8 mouse cellular contexts compared by ENCODE assay signal in the genomic region with DNA sequence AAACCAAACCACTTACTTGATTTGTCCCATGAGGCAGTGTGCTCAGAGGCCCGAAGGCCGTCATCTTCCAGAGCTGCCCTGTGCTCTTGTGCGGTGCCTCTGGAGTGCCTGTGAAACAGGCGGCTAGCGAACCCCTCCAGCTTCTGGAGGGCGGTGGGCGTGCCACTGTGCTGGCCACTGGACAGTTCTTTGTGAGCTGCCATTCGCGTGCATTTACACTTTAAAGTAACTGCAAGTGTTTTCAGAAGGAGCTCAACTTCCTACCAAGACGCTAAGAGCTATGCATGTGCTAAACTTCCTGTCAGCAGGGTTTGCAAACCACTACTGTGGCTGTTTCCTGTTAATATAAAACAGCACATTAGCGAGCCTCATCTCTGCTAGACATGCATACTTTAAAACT. TPM values are rescaled to one million over a fixed set of nuclear protein-coding genes. Genes with fewer than 3 reads are reported as not detected.
DNase-seq lines count a peak whose midpoint lies in the region; ATAC-seq and TF ChIP-seq lines count a peak whose summit lies in the region.

No protein-coding gene starts in this region.

- DNase-seq in spleen, adult 18-20 months: peak; percentile 26 to 48
- DNase-seq in spleen, postnatal 4 days (ENCODE audit: low spot score in 2 of 2): no peak
- peak; percentile 30 for DNase-seq in forebrain, embryonic 14.5 days (ENCODE audit: low spot score)
- peak; percentile 33 for DNase-seq in hindbrain, postnatal 0 days (ENCODE audit: low spot score)
- no peak for DNase-seq in layer of hippocampus, adult 9-10 months (ENCODE audit: low spot score)
- no peak for DNase-seq in left cerebral cortex, adult 11 months (ENCODE audit: low spot score)

- ATAC-seq in forebrain, embryonic 14.5 days: 0 out of 2 replicates have a peak, but pooled peaks have one; percentile 47
- ATAC-seq in hindbrain, postnatal 0 days: no peak
- no peak for ATAC-seq in liver, embryonic 15.5 days (ENCODE audit: insufficient read depth)
- ATAC-seq in neural tube, embryonic 15.5 days (ENCODE audit: low FRiP score): no peak

- no peak overlapping the region; the same call in 1 of the 2 replicates for H3K9ac ChIP-seq in forebrain, embryonic 14.5 days (ENCODE audit: low read length)
- 0 out of 2 replicates have a peak overlapping the region, but pooled peaks have one; percentile 17 for H3K9ac ChIP-seq in hindbrain, postnatal 0 days (replicated peaks; ENCODE audit: low read length)
- H3K9ac ChIP-seq in liver, embryonic 15.5 days: no peak overlapping the region
- H3K9ac ChIP-seq in neural tube, embryonic 15.5 days (replicated peaks): no peak overlapping the region

- H3K9me3 ChIP-seq in forebrain, embryonic 14.5 days (replicated peaks; ENCODE audit: control insufficient read depth, low read length): no peaks in the 10 kb centered on the region
- no peaks in the 10 kb centered on the region for H3K9me3 ChIP-seq in hindbrain, postnatal 0 days (ENCODE audit: low read length)
- no peaks in the 10 kb centered on the region for H3K9me3 ChIP-seq in liver, embryonic 15.5 days (replicated peaks)
- no peaks in the 10 kb centered on the region for H3K9me3 ChIP-seq in neural tube, embryonic 15.5 days (replicated peaks)

- no peaks in the 10 kb centered on the region for H3K27me3 ChIP-seq in forebrain, embryonic 14.5 days (replicated peaks; ENCODE audit: control insufficient read depth, insufficient read depth, low read length)
- H3K27me3 ChIP-seq in hindbrain, postnatal 0 days (ENCODE audit: insufficient read depth, low read length): no peaks in the 10 kb centered on the region
- no peaks in the 10 kb centered on the region for H3K27me3 ChIP-seq in liver, embryonic 15.5 days
- H3K27me3 ChIP-seq in neural tube, embryonic 15.5 days (replicated peaks): no peaks in the 10 kb centered on the region

- no peaks in the 10 kb centered on the region for H3K36me3 ChIP-seq in forebrain, embryonic 14.5 days (ENCODE audit: control insufficient read depth, insufficient read depth, low read length)
- H3K36me3 ChIP-seq in hindbrain, postnatal 0 days (ENCODE audit: insufficient read depth, low read length): no peaks in the 10 kb centered on the region
- H3K36me3 ChIP-seq in liver, embryonic 15.5 days (replicated peaks): no peaks in the 10 kb centered on the region
- no peaks in the 10 kb centered on the region for H3K36me3 ChIP-seq in neural tube, embryonic 15.5 days

- H3K4me2 ChIP-seq in forebrain, embryonic 14.5 days (ENCODE audit: low read length): no peak overlapping the region; the same call in 1 of the 2 replicates
- H3K4me2 ChIP-seq in hindbrain, postnatal 0 days (ENCODE audit: low read depth, low read length): peak overlapping the region; percentile 39
- H3K4me2 ChIP-seq in liver, embryonic 15.5 days: peak overlapping the region; percentile 54
- H3K4me2 ChIP-seq in neural tube, embryonic 15.5 days: peak overlapping the region; percentile 17

- H3K4me3 ChIP-seq in forebrain, embryonic 14.5 days (ENCODE audit: low read depth, low read length): no peak overlapping the region
- no peak overlapping the region for H3K4me3 ChIP-seq in hindbrain, postnatal 0 days (ENCODE audit: low read length)
- H3K4me3 ChIP-seq in liver, embryonic 15.5 days (replicated peaks): peak overlapping the region; percentile 31; the same call in 1 of the 2 replicates
- H3K4me3 ChIP-seq in neural tube, embryonic 15.5 days (replicated peaks): no peak overlapping the region

- 15% methylated on average over 11 of the region's 11 CpGs for WGBS in forebrain, embryonic 14.5 days
- WGBS in hindbrain, postnatal 0 days: 17% methylated on average over 11 of the region's 11 CpGs
- WGBS in liver, embryonic 15.5 days (ENCODE audit: insufficient replicate concordance): 7% methylated on average over 11 of the region's 11 CpGs
- WGBS in neural tube, embryonic 15.5 days: 22% methylated on average over 11 of the region's 11 CpGs

- no peak for TF ChIP-seq CTCF in hindbrain, postnatal 0 days (IDR thresholded peaks at IDR 0.05; ENCODE audit: low read depth)

- H3K27ac ChIP-seq in forebrain, embryonic 14.5 days (ENCODE audit: low read depth, low read length): no peak overlapping the region; the same call in 1 of the 2 replicates
- 0 out of 2 replicates have a peak overlapping the region, but pooled peaks have one; percentile 26 for H3K27ac ChIP-seq in hindbrain, postnatal 0 days
- H3K27ac ChIP-seq in liver, embryonic 15.5 days (replicated peaks): peak overlapping the region; percentile 58; the same call in 1 of the 2 replicates
- H3K27ac ChIP-seq in neural tube, embryonic 15.5 days (replicated peaks): no peak overlapping the region

- H3K4me1 ChIP-seq in forebrain, embryonic 14.5 days (ENCODE audit: control insufficient read depth, insufficient read depth, low read length): 0 out of 2 replicates have a peak, but pooled peaks cover 6% of the 10 kb centered on the region
- H3K4me1 ChIP-seq in hindbrain, postnatal 0 days (ENCODE audit: insufficient read depth, low read length): no peaks in the 10 kb centered on the region; the same call in 1 of the 2 replicates
- H3K4me1 ChIP-seq in liver, embryonic 15.5 days (replicated peaks): peaks cover 33% of the 10 kb centered on the region
- peaks cover 20% of the 10 kb centered on the region for H3K4me1 ChIP-seq in neural tube, embryonic 15.5 days

RNA-seq across cellular contexts. Expression of gene Prkacb, which starts 31.7 kb away (rescaled TPM):
- polyA plus RNA-seq in forebrain, embryonic 14.5 days (2014; fragmentation: Nextera tagmentation; extraction: Ambion mirVana): 115 and 159 TPM in 2 replicates
- 235 and 238 TPM in 2 replicates for total RNA-seq in hindbrain, postnatal 0 days (2014; rRNA removed)
- polyA plus RNA-seq in hindbrain, postnatal 0 days (2015; fragmentation: Nextera tagmentation; extraction: Ambion mirVana): 167 and 180 TPM in 2 replicates
- polyA plus RNA-seq in liver, embryonic 15.5 days (2015; fragmentation: Nextera tagmentation; extraction: Ambion mirVana): 12.4 and 13.0 TPM in 2 replicates
- 169 and 193 TPM in 2 replicates for polyA plus RNA-seq in neural tube, embryonic 15.5 days (2015; fragmentation: Nextera tagmentation; extraction: Ambion mirVana)

Comparison
In these comparisons a context has a peak if more than half of its experiments do, and no peak if none do; other contexts are left out.
1. DNase-seq: peak in spleen, adult 18-20 months (2 of 2), forebrain, embryonic 14.5 days (single experiment) and hindbrain, postnatal 0 days (single experiment); none in spleen, postnatal 4 days (0 of 2), layer of hippocampus, adult 9-10 months (single experiment) and left cerebral cortex, adult 11 months (single experiment).
2. H3K27ac ChIP-seq: peak in hindbrain, postnatal 0 days (single experiment) and liver, embryonic 15.5 days (single experiment); none in forebrain, embryonic 14.5 days (single experiment) and neural tube, embryonic 15.5 days (single experiment).